Comparison of ENCODE assay signal across 8 mouse cellular contexts in genomic region chr14:76555263-76556030, GRCm38 (mm10). TPM values are rescaled to one million over a fixed set of nuclear protein-coding genes. Genes with fewer than 3 reads are reported as not detected.
DNase-seq lines count a peak whose midpoint lies in the region; ATAC-seq lines count a peak whose summit lies in the region.

No protein-coding gene starts in this region.

- H3K9me3 ChIP-seq in heart, embryonic 14.5 days (ENCODE audit: control insufficient read depth, low read length): no peaks in the 10 kb centered on the region
- H3K9me3 ChIP-seq in forebrain, embryonic 12.5 days: no peaks in the 10 kb centered on the region
- no peaks in the 10 kb centered on the region for H3K9me3 ChIP-seq in liver, embryonic 15.5 days (replicated peaks)

- peak overlapping the region; percentile 27 to 67; a peak in 3 of 4 replicates for H3K27ac ChIP-seq in heart, embryonic 14.5 days (replicated peaks in 1 of 2; ENCODE audit: control insufficient read depth in 1 of 2, insufficient read depth in 1 of 2, low read depth in 2 of 2, low read length in 2 of 2)
- H3K27ac ChIP-seq in forebrain, embryonic 12.5 days: peak overlapping the region; percentile 69; the same call in 1 of the 2 replicates
- no peak overlapping the region for H3K27ac ChIP-seq in liver, embryonic 15.5 days (replicated peaks)

- ATAC-seq in heart, embryonic 14.5 days (ENCODE audit: insufficient number of reproducible peaks, insufficient read depth, low FRiP score, low read depth): no peak
- no peak; the same call in 1 of the 2 replicates for ATAC-seq in forebrain, embryonic 12.5 days (ENCODE audit: low FRiP score)
- no peak for ATAC-seq in liver, embryonic 15.5 days (ENCODE audit: insufficient read depth)

- H3K36me3 ChIP-seq in heart, embryonic 14.5 days (ENCODE audit: control insufficient read depth, insufficient read depth, low read length): no peaks in the 10 kb centered on the region
- no peaks in the 10 kb centered on the region for H3K36me3 ChIP-seq in forebrain, embryonic 12.5 days (replicated peaks)
- H3K36me3 ChIP-seq in liver, embryonic 15.5 days (replicated peaks): no peaks in the 10 kb centered on the region

- peak overlapping the region; percentile 97 for H3K4me2 ChIP-seq in heart, embryonic 14.5 days (ENCODE audit: low read length)
- H3K4me2 ChIP-seq in forebrain, embryonic 12.5 days: peak overlapping the region; percentile 85
- H3K4me2 ChIP-seq in liver, embryonic 15.5 days: peak overlapping the region; percentile 88

- no peaks in the 10 kb centered on the region for H3K27me3 ChIP-seq in heart, embryonic 14.5 days (ENCODE audit: control insufficient read depth, insufficient read depth, low read length)
- H3K27me3 ChIP-seq in forebrain, embryonic 12.5 days: peaks cover 19% of the 10 kb centered on the region; the same call in 1 of the 2 replicates
- H3K27me3 ChIP-seq in liver, embryonic 15.5 days: peaks cover 60% of the 10 kb centered on the region

- peaks cover 8 to 12% of the 10 kb centered on the region in 2 experiments for H3K4me1 ChIP-seq in heart, embryonic 14.5 days (ENCODE audit: control insufficient read depth in 2 of 2, insufficient read depth in 2 of 2, low read length in 2 of 2)
- H3K4me1 ChIP-seq in forebrain, embryonic 12.5 days: peaks cover 22% of the 10 kb centered on the region
- H3K4me1 ChIP-seq in liver, embryonic 15.5 days (replicated peaks): peaks cover 36% of the 10 kb centered on the region

- H3K4me3 ChIP-seq in heart, embryonic 14.5 days (ENCODE audit: control insufficient read depth in 1 of 2, insufficient read depth in 1 of 2, low read depth in 1 of 2, low read length in 2 of 2): peak overlapping the region; percentile 57 to 67
- H3K4me3 ChIP-seq in forebrain, embryonic 12.5 days (replicated peaks): peak overlapping the region; percentile 73
- no peak overlapping the region; the same call in 1 of the 2 replicates for H3K4me3 ChIP-seq in liver, embryonic 15.5 days (replicated peaks)

- H3K9ac ChIP-seq in heart, embryonic 14.5 days (ENCODE audit: low read length): peak overlapping the region; percentile 78
- peak overlapping the region; percentile 82 for H3K9ac ChIP-seq in forebrain, embryonic 12.5 days
- H3K9ac ChIP-seq in liver, embryonic 15.5 days: no peak overlapping the region

- no peak for DNase-seq in heart, adult 18-20 months
- DNase-seq in MN1 (ENCODE audit: low spot score): peak; percentile 32
- no peak for DNase-seq in adrenal gland, postnatal 25 days
- no peak for DNase-seq in adrenal gland, postnatal 4 days (ENCODE audit: low spot score in 2 of 2)
- no peak for DNase-seq in adrenal gland, adult 2 months

- WGBS in heart, embryonic 14.5 days: 71% methylated on average over 18 of the region's 18 CpGs
- WGBS in forebrain, embryonic 12.5 days: 61% methylated on average over 18 of the region's 18 CpGs
- 59% methylated on average over 18 of the region's 18 CpGs for WGBS in liver, embryonic 15.5 days (ENCODE audit: insufficient replicate concordance)

RNA-seq across cellular contexts. Expression of gene Serp2, which starts 1.2 kb away (rescaled TPM):
- 9.2 and 9.5 TPM in 2 replicates for polyA plus RNA-seq in heart, embryonic 14.5 days (2014; fragmentation: Nextera tagmentation; extraction: Ambion mirVana)
- 1 to 10 TPM in 1 of 2 experiments, under 1 TPM in 1; 0.75 to 1.1 TPM for total RNA-seq in heart, adult 18-20 months (2021)
- 43.4 and 45.3 TPM in 2 replicates for polyA plus RNA-seq in forebrain, embryonic 12.5 days (2016; fragmentation: Nextera tagmentation; extraction: Ambion mirVana)
- 0.83 and 1.0 TPM in 2 replicates for polyA plus RNA-seq in liver, embryonic 15.5 days (2015; fragmentation: Nextera tagmentation; extraction: Ambion mirVana)
- total RNA-seq in adrenal gland, postnatal 25 days (2021): 4.9 and 5.8 TPM in 2 replicates
- 10 to 100 TPM; 15.5 to 16.0 TPM for total RNA-seq in adrenal gland, postnatal 4 days (2021)
- total RNA-seq in adrenal gland, adult 2 months (2021): 1 to 10 TPM; 3.9 to 6.2 TPM
- polyA plus RNA-seq in adrenal gland, adult 2 months (2012; rRNA removed): 8.3 and 9.3 TPM in 2 replicates
